Mouse (Mus musculus) gastrocnemius, adult 2 months (tissue): Measurements from ENCODE around the gene Cdkn1b. TPM values are rescaled to one million over a fixed set of nuclear protein-coding genes. Genes with fewer than 3 reads are reported as not detected.
A peak's percentile ranks its signal among the peaks of the same experiment; 100 is the strongest.

Experiments
- DNase-seq: peaks from one replicate; pipeline ENCODE4 v3.0.0; 2022
- H3K27ac ChIP-seq: fragments of 200-600 bp; 2 replicates; pipeline ENCODE4 v1.8.1; 2022; ENCODE audit warnings: mild to moderate bottlenecking
- H3K4me3 ChIP-seq: fragments of 200-600 bp; 2 replicates; pipeline ENCODE4 v1.8.1; 2022; ENCODE audit warnings: mild to moderate bottlenecking, moderate library complexity
- CTCF ChIP-seq: fragments of 200-600 bp; IDR thresholded peaks from 2 replicates; pipeline ENCODE4 v1.8.1; 2022; ENCODE audit warnings: antibody characterized with exemption, mild to moderate bottlenecking, moderate library complexity
- intact Hi-C: fragments of 180-260 bp; cut with DNase I; formaldehyde crosslinking; loops from one replicate; pipeline ENCODE4 v1.15.1; 2025
- total RNA-seq, 2 experiments: library from RNA; stranded (reverse); gene quantifications; 2 replicates each; pipeline ENCODE4 v1.2.3; 2021

Cdkn1b gene
- total RNA-seq, 2 experiments from 2014 or later = 36.1 to 41.8 TPM

- peak; percentile 77 for DNase-seq
- H3K27ac ChIP-seq = peak overlapping the region; percentile 96
- intact Hi-C loops = loop anchor here (10.0 kb wide), 1 partner anchor 282 kb away; no protein-coding TSS in a partner anchor
Measured at GRCm38 (mm10) chr6:134926803-134927594, 6.8 kb downstream of the Cdkn1b start.

GRCm38 (mm10) chr6:134927595-134928095 lies 7.4 kb downstream of the Cdkn1b start:
- no peak for DNase-seq
- H3K27ac ChIP-seq = peak overlapping the region; percentile 96
- intact Hi-C loops = loop anchor here (10.0 kb wide), 1 partner anchor 283 kb away; no protein-coding TSS in a partner anchor
- TF ChIP-seq CTCF = no peak
- peak overlapping the region; percentile 95 for H3K4me3 ChIP-seq

More at GRCm38 (mm10) chr6:134926803-134927594, 6.8 kb downstream of the Cdkn1b start:
- peak overlapping the region; percentile 95 for H3K4me3 ChIP-seq
- no peak for TF ChIP-seq CTCF

DNA sequence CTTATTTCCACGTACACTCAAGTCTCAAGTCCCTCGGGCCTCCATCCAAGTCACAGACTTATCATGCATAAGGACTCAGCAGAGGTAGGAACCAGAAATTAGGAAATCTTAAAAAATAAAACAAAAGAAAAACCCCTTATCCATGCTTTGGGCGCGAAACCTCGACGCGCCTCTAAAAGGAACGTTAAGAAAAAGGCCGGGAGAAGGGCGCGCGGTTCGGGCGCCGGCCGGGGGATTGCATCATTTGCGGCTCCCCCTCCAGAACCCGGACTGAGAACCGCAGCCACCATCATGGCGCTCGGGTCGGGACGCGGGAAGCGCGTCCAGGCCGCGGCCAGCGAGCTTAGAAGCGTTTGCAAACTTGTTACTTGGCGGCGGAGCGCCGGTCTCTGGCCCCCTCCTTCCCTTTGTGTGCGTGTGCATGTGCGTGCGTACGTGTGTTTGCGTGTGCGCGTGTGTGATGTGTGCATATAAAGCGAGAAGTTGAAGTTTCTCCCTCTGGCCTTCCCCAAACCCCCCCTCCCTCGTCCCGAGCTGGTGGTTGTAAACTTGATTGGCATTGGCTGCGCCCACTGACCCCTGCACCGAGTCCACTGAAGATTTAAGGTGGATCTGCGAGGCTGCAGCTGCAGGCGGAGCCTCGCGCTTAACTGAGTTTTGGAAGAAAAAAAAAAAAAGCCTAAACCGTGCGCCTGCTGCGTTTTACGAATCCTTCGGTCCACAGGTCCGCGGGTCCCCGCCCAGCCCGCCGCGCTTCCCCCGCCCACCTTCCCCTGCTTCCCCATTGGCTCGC lies 8.1 kb downstream of the Cdkn1b start:
- peak overlapping the region; percentile 95 for H3K4me3 ChIP-seq
- H3K27ac ChIP-seq = peak overlapping the region; percentile 96
- no peak for TF ChIP-seq CTCF
- intact Hi-C loops = loop anchor here (10.0 kb wide), 1 partner anchor 283 kb away; no protein-coding TSS in a partner anchor
- peak; percentile 85 for DNase-seq

GRCm38 (mm10) chr6:134928889-134929310 lies 8.7 kb downstream of the Cdkn1b start:
- no peak for DNase-seq
- intact Hi-C loops = loop anchor here (10.0 kb wide), 1 partner anchor 284 kb away; no protein-coding TSS in a partner anchor
- no peak for TF ChIP-seq CTCF
- Histone ChIP-seq H3K4me3 (peak overlapping the region; percentile 95), H3K27ac (peak overlapping the region; percentile 96)

DNA sequence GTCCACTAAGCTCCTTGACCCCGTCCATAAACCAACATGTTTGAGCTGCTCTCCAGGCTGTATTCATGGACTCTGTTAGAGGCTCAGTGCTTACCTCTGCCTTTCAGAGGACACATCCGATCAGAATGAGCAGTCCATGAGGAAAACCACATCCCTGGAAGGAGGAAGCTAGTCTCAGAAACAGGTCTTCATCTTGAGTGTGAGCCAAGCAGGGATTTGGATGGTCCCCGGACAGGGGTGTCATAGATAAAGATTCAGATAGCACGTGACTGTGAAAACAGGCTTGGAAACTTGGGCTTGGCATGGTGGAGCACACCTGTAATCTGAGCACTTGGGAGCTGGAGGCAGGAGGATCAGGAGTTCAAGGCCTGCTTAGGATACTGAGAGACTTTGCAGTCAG lies 9.7 kb downstream of the Cdkn1b start:
- no peak overlapping the region for H3K27ac ChIP-seq
- DNase-seq = no peak
- H3K4me3 ChIP-seq = no peak overlapping the region
- TF ChIP-seq CTCF = no peak
- intact Hi-C loops = loop anchor here (5.0 to 10.0 kb wide), 2 partner anchors 33 to 285 kb away; partner anchors contain the start of gene Gpr19

- TF ChIP-seq CTCF = no peak
- intact Hi-C loops = loop anchor here (5.0 kb wide), 1 partner anchor 33 kb away; the partner anchor contains the start of gene Gpr19
- Histone ChIP-seq H3K27ac (no peak overlapping the region), H3K4me3 (no peak overlapping the region)
- DNase-seq = no peak
Measured at GRCm38 (mm10) chr6:134930383-134930782, 10.2 kb downstream of the Cdkn1b start.

DNA sequence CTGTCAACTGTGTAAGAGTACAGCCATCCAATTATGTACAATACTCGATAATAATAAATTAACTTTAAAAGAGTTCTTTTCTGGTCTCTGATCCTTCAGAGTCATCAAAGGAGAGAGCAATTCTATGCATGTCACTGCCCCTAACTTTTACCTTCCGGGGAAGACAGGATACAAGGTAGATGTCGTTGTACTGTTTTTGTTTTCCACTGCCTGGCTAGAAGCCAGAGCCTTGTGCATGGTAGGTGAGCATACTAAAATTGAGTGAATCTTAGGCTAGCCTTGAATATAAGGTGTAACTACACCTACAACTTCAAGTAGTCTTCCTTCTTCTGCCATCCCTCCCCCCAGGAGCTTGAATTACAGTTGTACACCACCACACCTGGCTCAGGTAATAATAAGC lies 10.9 kb downstream of the Cdkn1b start:
- intact Hi-C loops = loop anchor here (5.0 kb wide), 1 partner anchor 34 kb away; the partner anchor contains the start of gene Gpr19
- Histone ChIP-seq H3K4me3 (no peak overlapping the region), H3K27ac (no peak overlapping the region)
- no peak for DNase-seq
- no peak for TF ChIP-seq CTCF

- H3K27ac ChIP-seq = peak overlapping the region; percentile 76
- intact Hi-C loops = loop anchor here (5.0 kb wide), 1 partner anchor 35 kb away; the partner anchor contains the start of gene Gpr19
- no peak for TF ChIP-seq CTCF
- H3K4me3 ChIP-seq = peak overlapping the region; percentile 49
- DNase-seq = no peak
Measured at GRCm38 (mm10) chr6:134932486-134933206, 12.4 kb downstream of the Cdkn1b start.

- no peak for TF ChIP-seq CTCF
- intact Hi-C loops = loop anchor here (5.0 kb wide), 1 partner anchor 36 kb away; the partner anchor contains the start of gene Gpr19
Measured at GRCm38 (mm10) chr6:134933207-134933558, 13.0 kb downstream of the Cdkn1b start.

DNA sequence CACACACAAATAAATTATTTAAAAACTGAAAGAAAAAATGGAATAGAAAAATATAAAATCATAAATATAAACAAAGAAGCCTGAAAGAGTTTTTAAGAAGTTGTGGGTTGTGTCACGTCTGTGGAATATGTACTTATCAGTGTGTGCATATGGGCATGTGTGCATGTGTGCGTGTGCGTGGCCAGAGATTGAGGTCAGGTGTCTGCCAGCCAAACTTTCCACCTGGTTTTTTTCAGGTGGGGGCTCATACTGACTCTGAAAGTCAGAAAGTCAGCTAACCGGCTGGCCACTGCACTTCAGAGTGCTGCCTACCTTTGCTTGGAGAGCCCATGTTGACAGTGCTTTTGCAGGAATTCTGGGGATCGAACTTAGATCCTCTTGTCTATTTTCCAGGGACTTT lies 14.1 kb downstream of the Cdkn1b start:
- no peak overlapping the region for H3K4me3 ChIP-seq
- intact Hi-C loops = loop anchor here (5.0 kb wide), 1 partner anchor 37 kb away; the partner anchor contains the start of gene Gpr19
- DNase-seq = no peak
- TF ChIP-seq CTCF = no peak
- no peak overlapping the region for H3K27ac ChIP-seq

More at GRCm38 (mm10) chr6:134933207-134933558, 13.0 kb downstream of the Cdkn1b start:
- Histone ChIP-seq H3K4me3 (no peak overlapping the region), H3K27ac (peak overlapping the region; percentile 76)
- no peak for DNase-seq

- Histone ChIP-seq H3K27ac (no peak overlapping the region), H3K4me3 (no peak overlapping the region)
- DNase-seq = no peak
- intact Hi-C loops = no loop called here
- no peak for TF ChIP-seq CTCF
Measured at GRCm38 (mm10) chr6:134939781-134940180, 19.6 kb downstream of the Cdkn1b start.
